Mouse (Mus musculus) lung, embryonic 16.5 days (tissue): ENCODE measurements around the gene Ppfibp2. TPM values are rescaled to one million over a fixed set of nuclear protein-coding genes. Genes with fewer than 3 reads are reported as not detected.

ENCODE experiments used
- ATAC-seq: fragments of 200-750 bp; cut with Nextera tagmentation; 2 replicates; pipeline ENCODE4 v1.8.0; 2017; ENCODE audit warnings: low read depth, mild to moderate bottlenecking, moderate library complexity
- H3K27ac ChIP-seq: fragments of 300-500 bp; sonication (generic); 2 replicates; pipeline ENCODE4 v1.5.1; 2014; ENCODE audit warnings: mild to moderate bottlenecking, control low read depth, low read length
- H3K27me3 ChIP-seq: fragments of 300-500 bp; sonication (generic); 2 replicates; pipeline ENCODE4 v1.6.1; 2014; ENCODE audit warnings: low read depth, low read length, mixed read lengths; ENCODE audit not compliant: control insufficient read depth, insufficient read depth
- H3K36me3 ChIP-seq: fragments of 300-500 bp; sonication (generic); 2 replicates; pipeline ENCODE4 v1.6.1; 2014; ENCODE audit warnings: low read length; ENCODE audit not compliant: control insufficient read depth, insufficient read depth
- H3K4me1 ChIP-seq: fragments of 300-500 bp; sonication (generic); replicated peaks from 2 replicates; pipeline ENCODE4 v1.6.1; 2014; ENCODE audit warnings: low read length, mixed read lengths; ENCODE audit not compliant: control insufficient read depth, insufficient read depth
- H3K4me2 ChIP-seq: fragments of 300-500 bp; sonication (generic); 2 replicates; pipeline ENCODE4 v1.6.1; 2014; ENCODE audit warnings: low read depth, low read length, control low read depth
- H3K4me3 ChIP-seq: fragments of 300-500 bp; sonication (generic); 2 replicates; pipeline ENCODE4 v1.5.1; 2014; ENCODE audit warnings: mild to moderate bottlenecking, low read length, control low read depth
- H3K9ac ChIP-seq: fragments of 300-500 bp; sonication (generic); 2 replicates; pipeline ENCODE4 v1.6.1; 2014; ENCODE audit warnings: low read length, control low read depth
- H3K9me3 ChIP-seq: fragments of 300-500 bp; sonication (generic); 2 replicates; pipeline ENCODE4 v1.6.1; 2016; ENCODE audit warnings: low read length; ENCODE audit not compliant: control insufficient read depth
- WGBS: fragments of 180-500 bp; shearing (Covaris S2); extraction: QIAGEN DNeasy Blood & Tissue Kit; methylation state at CpG from one replicate; pipeline ENCODE4 v1.1.7; 2014; 5-methylcytosine and 5-hydroxymethylcytosine counted together
- polyA plus RNA-seq: library from polyadenylated mRNA; unstranded; fragments of >200 nt; fragmentation: Nextera tagmentation; extraction: Ambion mirVana; gene quantifications from 2 replicates; pipeline ENCODE4 v1.2.1, GENCODE M21; 2015

Gene Ppfibp2
- polyA plus RNA-seq, 1 experiment from 2014 or later: 9.2 TPM

DNA sequence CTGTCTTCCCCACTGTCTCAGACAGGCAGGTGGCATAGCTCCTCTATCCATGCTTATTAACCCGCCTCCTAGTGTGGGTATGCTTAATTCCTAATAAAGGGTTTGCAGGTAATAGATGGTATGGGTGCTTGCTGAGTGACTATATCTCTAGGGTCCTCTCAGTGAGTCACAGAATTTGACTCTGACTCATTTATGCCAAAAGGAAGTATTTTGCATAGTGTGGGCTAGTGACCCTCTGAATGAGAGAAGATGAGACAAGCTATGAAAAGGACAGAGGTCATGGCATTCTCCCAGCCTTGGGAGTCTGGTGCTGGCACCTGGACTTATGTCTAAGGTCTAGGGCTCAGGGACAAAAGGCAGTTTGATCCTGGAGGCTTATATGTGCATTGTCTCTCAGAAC lies 125.8 kb downstream of the Ppfibp2 start:
- H3K9me3 ChIP-seq: no peaks in the 10 kb centered on the region

DNA sequence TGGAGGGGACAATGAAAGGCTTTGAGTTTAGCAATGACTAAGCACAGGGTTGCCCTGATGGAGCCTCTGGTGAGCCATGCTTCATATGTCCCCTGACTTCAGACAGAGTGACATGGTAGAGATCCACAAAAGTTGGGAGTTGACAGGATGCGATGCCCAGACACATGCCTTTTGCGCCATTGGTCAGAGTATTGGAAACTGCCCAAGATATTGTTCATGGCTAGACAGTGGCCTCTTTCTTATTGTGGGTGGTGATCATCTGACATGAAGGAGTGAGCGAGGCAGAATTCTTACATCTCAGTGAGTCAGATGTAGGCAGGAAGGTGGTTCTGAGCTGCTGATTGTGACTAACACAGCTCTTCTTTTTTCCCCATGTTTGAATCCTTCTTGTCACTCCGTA lies 127.5 kb downstream of the Ppfibp2 start:
- Histone ChIP-seq H3K4me2 (no peak overlapping the region), H3K4me1 (no peaks in the 10 kb centered on the region), H3K4me3 (no peak overlapping the region), H3K36me3 (peaks cover 6% of the 10 kb centered on the region), H3K27me3 (no peaks in the 10 kb centered on the region), H3K9me3 (no peaks in the 10 kb centered on the region), H3K27ac (no peak overlapping the region), H3K9ac (no peak overlapping the region)
- WGBS: 79% methylated on average over 4 of the region's 4 CpGs
- ATAC-seq: no peak

More for the DNA sequence above, 125.8 kb downstream of the Ppfibp2 start:
- H3K4me3 ChIP-seq: no peak overlapping the region
- H3K4me1 ChIP-seq: no peaks in the 10 kb centered on the region
- WGBS: 86% methylated on average over 1 of the region's 1 CpGs
- H3K36me3 ChIP-seq: peaks cover 6% of the 10 kb centered on the region
- no peak overlapping the region for H3K4me2 ChIP-seq
- no peak overlapping the region for H3K9ac ChIP-seq
- no peak for ATAC-seq
- no peak overlapping the region for H3K27ac ChIP-seq
- H3K27me3 ChIP-seq: no peaks in the 10 kb centered on the region

DNA sequence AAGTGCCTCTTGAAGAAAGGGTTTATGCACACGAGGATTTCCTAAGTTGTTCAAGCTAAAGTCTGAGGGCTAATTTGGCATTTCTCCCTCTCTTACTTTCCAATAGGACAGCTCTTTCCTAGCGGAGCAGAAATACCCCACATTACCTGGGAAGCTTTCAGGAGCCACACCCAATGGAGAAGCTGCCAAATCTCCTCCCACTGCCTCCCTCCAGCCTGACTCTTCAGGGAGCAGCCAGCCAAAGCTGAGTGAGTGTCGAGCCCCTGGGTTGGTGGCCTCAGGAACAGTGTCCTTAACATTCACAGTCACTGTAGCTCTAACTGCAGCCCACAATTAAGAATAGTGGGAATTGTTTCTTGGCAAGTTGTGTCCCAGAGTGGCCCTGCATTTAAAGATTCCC lies 132.5 kb downstream of the Ppfibp2 start:
- WGBS: 36% methylated on average over 3 of the region's 3 CpGs
- peaks cover 10% of the 10 kb centered on the region; the same call in 1 of the 2 replicates for H3K4me1 ChIP-seq
- peak; percentile 63; the same call in 1 of the 2 replicates for ATAC-seq
- H3K9ac ChIP-seq: no peak overlapping the region
- H3K9me3 ChIP-seq: no peaks in the 10 kb centered on the region
- no peak overlapping the region for H3K27ac ChIP-seq
- H3K36me3 ChIP-seq: peaks cover 2% of the 10 kb centered on the region
- no peaks in the 10 kb centered on the region for H3K27me3 ChIP-seq
- no peak overlapping the region for H3K4me2 ChIP-seq
- H3K4me3 ChIP-seq: no peak overlapping the region

DNA sequence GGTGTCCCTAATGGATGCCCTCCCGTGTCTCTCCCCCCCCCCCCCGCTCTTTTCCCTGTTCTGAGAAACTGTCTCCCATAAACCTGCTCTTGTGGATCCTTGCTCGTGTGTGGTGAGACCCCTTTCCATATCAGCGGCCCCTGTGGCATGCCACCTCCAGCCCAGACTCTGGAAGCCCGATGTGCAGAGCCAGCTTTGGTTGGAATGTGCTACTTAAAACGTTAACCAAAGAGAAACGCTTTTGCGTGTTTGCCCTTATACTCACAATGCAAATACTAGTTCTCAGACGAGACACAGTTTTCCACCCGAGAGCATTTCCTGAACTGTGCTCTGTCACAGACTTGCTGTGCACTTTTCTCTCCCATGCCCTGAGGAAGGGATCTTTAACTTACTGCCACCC lies 135.6 kb downstream of the Ppfibp2 start:
- Histone ChIP-seq H3K4me2 (no peak overlapping the region), H3K9me3 (no peaks in the 10 kb centered on the region), H3K27me3 (no peaks in the 10 kb centered on the region), H3K4me1 (peaks cover 10% of the 10 kb centered on the region; the same call in 1 of the 2 replicates), H3K9ac (no peak overlapping the region), H3K27ac (peak overlapping the region; percentile 61), H3K36me3 (peaks cover 2% of the 10 kb centered on the region; the same call in 1 of the 2 replicates), H3K4me3 (no peak overlapping the region)
- peak; percentile 52; the same call in 1 of the 2 replicates for ATAC-seq
- WGBS: 52% methylated on average over 10 of the region's 10 CpGs

DNA sequence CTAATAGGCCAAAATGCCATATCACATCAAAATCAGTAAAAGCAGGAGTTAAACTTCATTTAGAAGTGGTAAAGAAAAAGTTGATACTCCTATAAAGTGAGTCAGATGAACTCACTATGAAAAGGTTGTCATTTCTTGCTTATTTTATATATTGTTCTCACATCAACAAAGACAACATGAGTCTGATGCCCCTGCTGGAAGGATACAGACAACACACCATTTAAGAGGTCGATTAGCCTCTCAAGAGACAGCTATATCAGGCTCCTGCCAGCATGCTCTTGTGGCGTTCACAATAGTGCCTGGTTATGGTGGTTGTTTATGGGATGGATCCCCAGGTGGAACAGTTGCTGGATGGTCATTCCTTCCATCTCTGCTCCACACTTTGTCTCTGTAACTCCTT lies 138.2 kb downstream of the Ppfibp2 start:
- peaks cover 7% of the 10 kb centered on the region; the same call in 1 of the 2 replicates for H3K4me1 ChIP-seq
- WGBS: 69% methylated on average over 2 of the region's 2 CpGs
- H3K4me3 ChIP-seq: no peak overlapping the region
- no peak overlapping the region for H3K4me2 ChIP-seq
- H3K36me3 ChIP-seq: peaks cover 2% of the 10 kb centered on the region; the same call in 1 of the 2 replicates
- no peaks in the 10 kb centered on the region for H3K27me3 ChIP-seq
- H3K9me3 ChIP-seq: no peaks in the 10 kb centered on the region
- no peak overlapping the region for H3K27ac ChIP-seq
- ATAC-seq: no peak
- no peak overlapping the region for H3K9ac ChIP-seq

DNA sequence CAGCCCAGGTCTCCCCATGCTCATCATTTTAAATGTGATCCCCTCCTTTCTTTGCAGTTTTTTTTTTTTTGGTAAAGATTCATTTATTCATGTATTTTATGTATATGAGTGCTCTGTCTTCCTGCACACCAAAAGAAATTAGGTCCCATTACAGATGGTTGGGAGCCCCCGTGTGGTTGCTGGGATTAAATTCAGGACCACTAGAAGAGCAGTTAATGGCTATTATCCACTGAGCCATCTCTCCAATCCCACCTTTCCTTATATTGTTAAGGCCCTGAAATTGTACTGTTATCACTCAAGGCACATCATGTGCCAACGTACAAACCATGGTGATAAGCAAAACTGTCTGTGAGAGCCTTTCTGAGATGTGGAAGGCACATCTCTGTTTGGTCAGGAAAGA lies 143.7 kb downstream of the Ppfibp2 start:
- 32% methylated on average over 2 of the region's 2 CpGs for WGBS
- H3K4me1 ChIP-seq: no peaks in the 10 kb centered on the region
- no peak for ATAC-seq

DNA sequence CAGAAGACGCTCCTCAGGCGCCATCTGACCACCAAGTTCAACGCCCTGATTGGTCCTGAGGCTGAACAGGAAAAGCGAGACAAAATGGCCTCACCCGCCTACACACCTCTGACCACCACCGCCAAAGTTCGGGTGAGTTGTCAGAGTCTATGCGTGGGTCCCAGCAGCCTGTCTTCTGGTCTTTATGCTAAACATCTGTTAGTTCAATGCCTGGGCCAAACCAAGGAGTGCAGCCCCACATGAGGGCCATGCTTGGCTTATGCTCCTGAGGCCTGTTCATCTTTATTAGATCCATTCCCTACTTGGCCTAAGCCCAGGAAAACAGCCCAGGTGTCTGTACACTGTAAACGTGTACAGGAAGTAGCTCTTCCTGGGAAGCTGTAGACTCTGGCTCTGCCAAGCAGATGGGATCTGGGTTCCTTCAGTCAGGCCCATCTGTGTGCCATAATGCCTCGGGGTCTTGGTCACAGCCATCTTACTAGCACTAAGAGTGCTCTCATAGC lies 148.0 kb downstream of the Ppfibp2 start:
- Histone ChIP-seq H3K27ac (no peak overlapping the region), H3K9me3 (no peaks in the 10 kb centered on the region), H3K36me3 (peaks cover 8% of the 10 kb centered on the region), H3K4me2 (no peak overlapping the region), H3K4me1 (no peaks in the 10 kb centered on the region), H3K4me3 (no peak overlapping the region), H3K9ac (no peak overlapping the region), H3K27me3 (no peaks in the 10 kb centered on the region)
- WGBS: 85% methylated on average over 10 of the region's 10 CpGs
- no peak for ATAC-seq

More for the DNA sequence above, 143.7 kb downstream of the Ppfibp2 start:
- Histone ChIP-seq H3K27ac (no peak overlapping the region), H3K36me3 (peaks cover 8% of the 10 kb centered on the region), H3K4me3 (no peak overlapping the region), H3K9ac (no peak overlapping the region), H3K27me3 (no peaks in the 10 kb centered on the region), H3K4me2 (no peak overlapping the region), H3K9me3 (no peaks in the 10 kb centered on the region)

DNA sequence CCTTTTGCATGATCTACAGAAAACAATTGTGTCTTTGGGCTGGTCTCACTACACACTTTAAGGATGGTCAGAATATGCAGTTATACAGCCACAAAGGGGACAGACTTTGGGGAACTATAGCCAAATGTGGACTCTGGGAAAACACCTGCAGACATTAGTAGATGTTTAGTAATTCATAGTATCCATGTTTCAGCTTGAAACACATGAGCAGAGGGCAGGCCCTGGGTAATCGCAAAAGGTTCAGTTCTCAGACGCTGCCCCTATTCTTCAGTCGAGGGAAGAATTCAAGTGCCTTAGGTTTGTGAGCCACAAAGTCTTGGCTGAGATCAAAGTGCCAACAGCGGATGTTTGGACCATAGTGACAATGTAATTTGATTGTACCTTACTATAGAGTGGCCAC lies 149.4 kb downstream of the Ppfibp2 start:
- peaks cover 7% of the 10 kb centered on the region for H3K36me3 ChIP-seq
- no peak overlapping the region for H3K27ac ChIP-seq
- H3K27me3 ChIP-seq: no peaks in the 10 kb centered on the region
- H3K4me3 ChIP-seq: no peak overlapping the region
- H3K9ac ChIP-seq: no peak overlapping the region
- no peak overlapping the region for H3K4me2 ChIP-seq
- ATAC-seq: no peak
- H3K9me3 ChIP-seq: no peaks in the 10 kb centered on the region
- no peaks in the 10 kb centered on the region for H3K4me1 ChIP-seq
- WGBS: 71% methylated on average over 4 of the region's 4 CpGs

DNA sequence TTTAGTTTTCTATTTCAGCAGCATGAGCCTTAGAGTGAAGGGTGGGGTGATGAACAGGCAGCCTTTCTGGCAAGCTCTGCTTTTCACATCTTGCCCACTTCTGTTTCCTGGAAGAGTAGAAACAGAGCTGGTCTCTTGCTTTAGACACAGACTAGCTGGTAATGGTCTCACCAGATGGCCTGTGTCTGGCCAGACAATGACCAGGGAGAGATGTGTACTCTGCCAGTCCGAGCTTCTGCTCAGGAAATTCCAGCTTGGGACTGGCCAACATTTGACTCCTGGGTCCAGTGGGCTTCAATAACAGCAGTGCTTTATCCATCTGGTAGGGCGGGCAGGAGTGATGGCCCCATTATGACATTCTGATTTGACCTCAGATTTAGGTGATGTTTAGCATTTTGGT lies 150.1 kb downstream of the Ppfibp2 start:
- Histone ChIP-seq H3K4me2 (no peak overlapping the region), H3K9ac (no peak overlapping the region), H3K36me3 (peaks cover 6% of the 10 kb centered on the region), H3K9me3 (no peaks in the 10 kb centered on the region), H3K27ac (no peak overlapping the region), H3K4me1 (no peaks in the 10 kb centered on the region), H3K4me3 (no peak overlapping the region), H3K27me3 (no peaks in the 10 kb centered on the region)
- 70% methylated on average over 2 of the region's 2 CpGs for WGBS
- ATAC-seq: no peak

DNA sequence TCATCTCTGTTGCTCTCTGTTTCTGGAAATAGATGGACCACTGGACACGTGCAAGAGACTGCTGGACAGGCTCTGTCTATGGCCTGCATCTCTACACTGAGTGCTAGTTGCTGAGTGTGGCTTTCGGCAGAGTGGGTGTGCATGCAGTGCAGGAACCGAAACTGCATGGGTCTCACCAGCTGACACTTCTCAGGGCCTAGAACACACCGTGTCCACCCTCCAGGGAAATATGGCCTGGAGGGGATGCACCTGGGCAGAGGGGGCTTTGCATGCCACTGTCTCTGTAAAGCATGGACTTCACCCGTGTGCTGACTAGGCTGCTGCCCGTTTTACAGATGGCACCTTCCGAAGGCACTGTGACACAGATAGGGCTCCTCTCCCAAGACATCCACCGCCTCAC lies 151.0 kb downstream of the Ppfibp2 start:
- no peak for ATAC-seq
- Histone ChIP-seq H3K9me3 (no peaks in the 10 kb centered on the region), H3K27ac (no peak overlapping the region), H3K27me3 (no peaks in the 10 kb centered on the region), H3K4me3 (no peak overlapping the region), H3K36me3 (peaks cover 6% of the 10 kb centered on the region), H3K4me2 (no peak overlapping the region), H3K4me1 (no peaks in the 10 kb centered on the region), H3K9ac (no peak overlapping the region)
- 82% methylated on average over 8 of the region's 8 CpGs for whole genome bisulfite sequencing
